Comparison of ENCODE assay signal across 23 mouse cellular contexts in genomic region chr1:112103451-112103850, GRCm38 (mm10).
"Had no signal": no experiment of that assay in that cellular context is flagged by ENCODE, and none has a peak within 500 bp of the region (broad histone marks: within the 10 kb centered on the region; RNA-seq: fewer than 3 reads in every experiment).

No protein-coding gene starts in this region.

- DNase-seq: gastrocnemius, adult 2 months; gastrocnemius, postnatal 10 days; gastrocnemius, postnatal 25 days; heart, adult 18-20 months; heart, postnatal 14 days; heart, postnatal 36 days; kidney, adult 11 months; kidney, adult 2 months; kidney, adult 9 months; kidney, postnatal 14 days; kidney, postnatal 36 days; left cerebral cortex, postnatal 4 days had no signal

- H3K27ac ChIP-seq: gastrocnemius, adult 2 months; heart, embryonic 13.5 days; heart, embryonic 15.5 days; hindbrain, embryonic 13.5 days; hindbrain, embryonic 15.5 days; hindbrain, postnatal 0 days; kidney, embryonic 15.5 days; kidney, postnatal 0 days; limb, embryonic 13.5 days; limb, embryonic 15.5 days; liver, embryonic 12.5 days; liver, embryonic 14.5 days had no signal

- H3K4me3 ChIP-seq: gastrocnemius, adult 2 months; heart, embryonic 13.5 days; heart, embryonic 15.5 days; hindbrain, embryonic 13.5 days; hindbrain, embryonic 15.5 days; kidney, embryonic 15.5 days; limb, embryonic 13.5 days; limb, embryonic 15.5 days; liver, embryonic 12.5 days had no signal
